Mouse (Mus musculus) c-Kit-positive CD71-negative TER-119-negative erythroid progenitor cells, embryonic 14.5 days (primary cell): ENCODE measurements around the gene Gm3164.
"Not testable (repeated sequence)": the region's sequence is repeated elsewhere in the genome, so short reads cannot be mapped to it uniquely, and the experiment has no call there.

Experiments
- DNase-seq: peaks from one replicate; pipeline ENCODE4 v3.0.0-alpha.2; 2013; ENCODE audit warnings: low read depth

Gene Gm3164

DNA sequence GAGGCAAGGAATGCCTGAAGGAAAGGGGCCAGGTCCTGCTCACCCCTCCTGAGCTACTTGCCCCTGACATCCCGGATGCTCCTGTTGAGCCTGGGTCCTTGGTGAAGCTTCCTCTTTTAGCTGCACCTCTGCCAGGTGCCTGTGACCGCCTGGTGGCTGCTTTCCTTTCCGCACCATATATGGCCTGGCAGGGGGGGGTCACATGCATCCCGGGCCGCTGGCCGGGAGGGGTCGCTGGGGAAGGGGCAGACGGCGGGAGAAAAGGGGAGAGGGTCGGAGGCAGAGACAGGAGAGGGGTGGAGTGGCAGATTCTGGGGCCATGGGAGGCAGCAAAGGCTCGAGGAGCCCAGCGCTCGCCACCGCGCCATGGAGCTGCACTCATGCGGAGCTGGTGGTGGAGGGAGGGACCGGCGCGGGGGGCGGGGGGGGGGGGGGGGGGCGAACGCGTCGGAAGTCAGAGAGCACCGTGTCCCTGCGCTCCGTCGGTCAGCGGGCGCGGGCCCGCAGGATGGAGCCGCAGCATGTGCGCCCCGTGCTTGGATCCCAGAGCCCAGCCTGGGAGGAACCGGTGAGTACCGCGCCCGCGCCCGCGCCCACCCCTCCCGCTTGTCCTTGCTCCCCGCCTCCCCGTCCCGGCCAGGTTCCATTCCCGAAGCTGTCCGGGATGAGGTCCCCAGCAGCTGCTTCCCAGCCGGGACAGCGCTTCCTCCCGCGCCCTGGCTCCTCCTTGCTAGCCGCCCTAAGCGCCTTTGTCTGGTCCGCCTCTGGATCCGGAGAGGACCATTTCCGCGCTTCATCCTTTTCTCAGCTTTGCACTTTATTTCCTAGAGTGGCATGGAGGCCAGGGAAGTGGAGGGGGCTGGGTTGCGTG lies at the start of gene Gm3164:
Gene Gm3164 (plus strand): TSS at position 484 of the 871 bp plus-strand sequence.
- DNase-seq: not testable (repeated sequence)

DNA sequence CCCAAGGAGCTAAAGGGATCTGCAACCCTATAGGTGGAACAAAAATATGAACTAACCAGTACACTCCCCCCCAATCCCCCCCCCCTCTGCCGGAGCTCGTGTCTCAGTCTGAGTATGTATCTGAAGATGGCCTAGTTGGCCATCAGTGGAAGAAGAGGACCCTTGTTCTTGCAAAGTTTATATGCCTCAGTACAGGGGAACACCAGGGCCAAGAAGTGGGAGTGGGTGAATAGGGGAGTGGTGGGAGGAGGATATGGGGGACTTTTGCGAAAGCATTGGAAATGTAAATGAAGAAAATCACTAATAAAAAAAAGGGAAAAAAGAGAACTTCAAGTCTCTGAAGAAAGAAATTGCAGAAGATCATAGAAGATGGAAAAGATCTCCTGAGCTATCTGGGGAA lies 46.3 kb upstream of the Gm3164 start:
- not testable (repeated sequence) for DNase-seq

- not testable (repeated sequence) for DNase-seq
These were observed 45.6 kb upstream of the Gm3164 start for GRCm38 (mm10) chr14:4369691-4370090.

GRCm38 (mm10) chr14:4377871-4378270 lies 37.4 kb upstream of the Gm3164 start:
- DNase-seq: not testable (repeated sequence)

GRCm38 (mm10) chr14:4385606-4386005 lies 29.6 kb upstream of the Gm3164 start:
- DNase-seq: not testable (repeated sequence)

DNA sequence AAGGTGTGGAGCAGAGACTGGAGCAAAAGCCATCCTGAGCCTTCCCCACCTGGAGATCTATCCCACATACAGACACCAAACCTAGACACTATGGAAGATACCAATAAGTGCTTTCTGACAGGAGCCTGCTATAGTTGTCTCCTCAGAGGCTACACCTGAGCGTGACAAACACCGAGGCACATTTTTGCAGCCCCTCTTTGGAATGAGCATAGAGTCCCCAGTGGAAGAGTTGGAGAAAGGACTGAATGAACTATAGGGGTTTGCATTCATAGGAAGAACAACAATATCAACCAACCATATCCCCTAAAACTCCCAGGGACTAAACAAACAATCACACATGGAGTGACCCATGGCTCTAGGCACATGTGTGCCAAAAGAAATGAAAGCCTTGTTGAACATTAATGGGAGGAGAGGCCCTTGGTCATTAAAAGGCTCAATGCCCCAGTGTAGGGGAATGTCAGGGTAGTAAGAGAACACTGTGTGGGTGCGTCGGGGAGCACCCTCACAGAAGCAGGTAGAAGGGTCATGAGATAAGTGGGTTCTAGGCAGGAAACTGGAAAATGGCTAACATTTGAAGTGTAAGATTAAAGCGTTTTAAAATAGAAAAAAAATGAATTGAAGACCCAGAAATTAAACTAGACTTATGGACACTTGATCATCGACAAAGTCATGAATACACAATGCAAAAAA lies 22.3 kb upstream of the Gm3164 start:
- not testable (repeated sequence) for DNase-seq

GRCm38 (mm10) chr14:4397226-4397625 lies 18.0 kb upstream of the Gm3164 start, which contains the start of gene Gm3159:
TSS of gene Gm3159 (plus strand) at chr14:4397526.
- not testable (repeated sequence) for DNase-seq

GRCm38 (mm10) chr14:4398624-4399023 lies 16.6 kb upstream of the Gm3164 start:
- DNase-seq: not testable (repeated sequence)

GRCm38 (mm10) chr14:4400115-4400789 lies 15.0 kb upstream of the Gm3164 start:
- DNase-seq: not testable (repeated sequence)

DNA sequence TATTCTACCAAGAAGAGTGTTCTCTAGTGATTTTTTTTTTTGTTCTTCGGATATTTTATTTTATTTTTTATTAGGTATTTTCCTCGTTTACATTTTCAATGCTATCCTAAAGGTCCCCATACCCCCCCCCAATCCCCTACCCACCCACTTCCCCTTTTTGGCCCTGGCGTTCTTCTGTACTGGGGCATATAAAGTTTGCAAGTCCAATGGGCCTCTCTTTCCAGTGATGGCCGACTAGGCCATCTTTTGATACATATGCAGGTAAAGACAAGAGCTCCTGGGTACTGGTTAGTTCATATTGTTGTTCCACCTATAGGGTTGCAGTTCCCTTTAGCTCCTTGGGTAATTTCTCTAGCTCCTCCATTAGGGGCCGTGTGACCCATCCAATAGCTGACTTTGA lies 14.0 kb upstream of the Gm3164 start:
- DNase-seq: not testable (repeated sequence)

- not testable (repeated sequence) for DNase-seq
These were observed 11.4 kb upstream of the Gm3164 start for GRCm38 (mm10) chr14:4403840-4404239.

GRCm38 (mm10) chr14:4409939-4410338 lies 5.3 kb upstream of the Gm3164 start:
- not testable (repeated sequence) for DNase-seq

DNA sequence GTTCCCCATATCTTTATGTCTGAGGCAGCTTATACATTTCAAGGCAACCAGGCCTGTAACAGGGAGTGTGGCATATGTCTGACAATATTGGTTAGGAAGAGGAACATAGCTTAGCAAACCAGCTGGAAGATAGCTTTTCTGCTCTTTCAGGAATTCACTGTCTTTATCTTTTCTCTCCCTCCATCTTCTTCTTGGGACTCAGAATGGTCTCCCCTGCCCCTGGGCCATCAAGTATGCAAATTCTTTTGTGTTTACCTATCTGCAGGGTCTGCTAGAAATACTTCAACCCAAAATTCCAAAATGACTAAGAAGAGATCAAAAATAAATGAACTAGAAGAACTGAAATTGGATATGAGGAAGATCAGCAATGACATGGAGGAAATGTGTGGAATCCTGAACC lies 15.4 kb downstream of the Gm3164 start, which contains the start of gene Gm3173:
Gene Gm3173 (plus strand): TSS at position 301 of the 400 bp plus-strand sequence.
- DNase-seq: not testable (repeated sequence)

DNA sequence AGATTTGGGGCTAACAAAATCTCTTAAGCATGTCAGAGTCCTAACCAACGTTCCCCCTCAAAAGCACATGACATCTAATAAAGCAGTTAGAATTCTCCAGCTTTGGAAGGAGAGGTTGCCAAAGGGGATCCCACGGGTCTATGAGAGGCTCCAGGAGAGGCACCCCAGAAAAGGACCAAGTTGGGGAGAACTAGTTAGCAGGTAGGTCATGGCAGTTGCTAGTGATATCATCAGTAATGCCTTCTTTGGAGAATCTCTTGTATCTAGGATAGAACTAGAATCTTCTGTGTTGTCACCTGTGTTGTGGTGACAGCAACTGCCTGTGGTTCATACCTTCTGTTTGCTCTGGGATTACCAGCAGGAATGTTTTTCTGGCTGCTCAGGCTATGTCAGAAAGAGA lies 66.2 kb downstream of the Gm3164 start, which contains the start of gene Gm3182:
Gene Gm3182 (plus strand): TSS at position 301 of the 400 bp plus-strand sequence.
- DNase-seq: not testable (repeated sequence)
